Mouse (Mus musculus) megakaryocyte, embryonic 14.5 days (primary cell): ENCODE measurements around the gene Rbm6. TPM values are rescaled to one million over a fixed set of nuclear protein-coding genes. Genes with fewer than 3 reads are reported as not detected.
A peak's percentile ranks its signal among the peaks of the same experiment; 100 is the strongest.

Source experiments
- H3K27me3 ChIP-seq: replicated peaks from 2 replicates; pipeline ENCODE3; 2012; ENCODE audit warnings: inconsistent platforms
- H3K36me3 ChIP-seq: replicated peaks from 2 replicates; pipeline ENCODE3; 2012; ENCODE audit warnings: low read length, inconsistent platforms, mixed read lengths
- H3K4me1 ChIP-seq: 2 replicates; pipeline ENCODE4 v1.6.1; 2012; ENCODE audit warnings: inconsistent platforms
- H3K4me3 ChIP-seq: replicated peaks from 2 replicates; pipeline ENCODE3; 2012; ENCODE audit warnings: moderate library complexity, mild to moderate bottlenecking, inconsistent platforms
- H3K9me3 ChIP-seq: 2 replicates; pipeline ENCODE4 v1.6.1; 2012; ENCODE audit warnings: inconsistent platforms
- FLI1 ChIP-seq: IDR thresholded peaks from 2 replicates; pipeline ENCODE4 v1.6.1; 2012; ENCODE audit warnings: low read length, inconsistent platforms, mixed read lengths
- GATA1 ChIP-seq: IDR thresholded peaks from 3 replicates; pipeline ENCODE4 v1.6.1; 2012; ENCODE audit warnings: mixed read lengths, low read length, inconsistent platforms, borderline replicate concordance
- polyA plus RNA-seq: library from polyadenylated mRNA; stranded (reverse); fragments of >175 nt; gene quantifications from 2 replicates; pipeline ENCODE4 v1.2.3, GENCODE M21; 2012; ENCODE audit warnings: low replicate concordance; ENCODE audit not compliant: insufficient read depth

The Rbm6 gene
- polyA plus RNA-seq, 1 experiment: 14.7 TPM

GRCm38 (mm10) chr9:107768851-107769250, 104.2 kb downstream of the Rbm6 start:
- peaks cover 65% of the 10 kb centered on the region for H3K36me3 ChIP-seq
- H3K27me3 ChIP-seq: no peaks in the 10 kb centered on the region
- H3K4me3 ChIP-seq: peak overlapping the region; percentile 83
- no peaks in the 10 kb centered on the region for H3K9me3 ChIP-seq
- TF ChIP-seq FLI1 (no peak), GATA1 (no peak)
- H3K4me1 ChIP-seq: peaks cover 36% of the 10 kb centered on the region

DNA sequence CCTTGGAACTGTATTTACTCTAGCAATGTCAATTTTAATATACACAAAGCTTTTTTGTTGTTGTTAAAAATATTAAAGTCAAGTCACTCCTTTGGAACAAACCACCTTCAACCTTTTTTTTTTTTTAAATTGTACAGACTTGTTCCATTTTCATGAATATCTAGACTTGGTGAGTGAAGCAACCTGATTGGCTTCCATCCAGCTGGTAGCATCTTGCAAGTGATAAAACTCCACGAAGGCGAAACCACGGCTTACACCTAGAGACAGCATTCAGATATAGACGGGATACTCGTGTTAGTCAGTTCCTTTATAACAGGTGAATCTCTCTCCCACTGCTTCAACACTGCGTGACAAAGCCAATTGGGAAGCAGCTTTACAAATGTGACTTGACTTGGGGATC, 113.4 kb downstream of the Rbm6 start:
- H3K9me3 ChIP-seq: no peaks in the 10 kb centered on the region
- no peak overlapping the region for H3K4me3 ChIP-seq
- peaks cover 98% of the 10 kb centered on the region for H3K36me3 ChIP-seq
- TF ChIP-seq GATA1: no peak
- no peak for TF ChIP-seq FLI1
- peaks cover 28% of the 10 kb centered on the region for H3K4me1 ChIP-seq
- no peaks in the 10 kb centered on the region for H3K27me3 ChIP-seq

DNA sequence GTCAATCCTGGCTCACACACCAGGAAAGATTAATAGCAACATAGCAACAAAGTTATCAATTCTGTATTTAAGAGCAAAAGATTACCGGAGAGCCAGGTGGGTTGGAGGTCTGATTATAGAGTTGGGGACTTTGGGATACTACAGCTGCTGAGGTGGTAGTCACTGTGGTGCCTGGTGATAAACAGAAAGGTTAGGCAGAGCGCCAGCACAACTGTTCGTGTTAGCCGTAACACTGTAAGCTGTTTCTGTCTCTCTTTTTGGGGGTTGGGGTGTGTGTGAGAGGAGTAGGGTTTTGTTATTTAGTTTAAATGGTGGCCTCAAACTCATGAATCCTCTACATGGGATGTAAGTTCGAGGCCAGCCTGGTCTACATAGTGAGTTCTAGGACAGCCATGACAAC, 122.7 kb downstream of the Rbm6 start:
- peaks cover 91% of the 10 kb centered on the region for H3K36me3 ChIP-seq
- H3K4me3 ChIP-seq: no peak overlapping the region
- TF ChIP-seq GATA1: no peak
- H3K9me3 ChIP-seq: no peaks in the 10 kb centered on the region
- no peaks in the 10 kb centered on the region for H3K27me3 ChIP-seq
- H3K4me1 ChIP-seq: peaks cover 37% of the 10 kb centered on the region

DNA sequence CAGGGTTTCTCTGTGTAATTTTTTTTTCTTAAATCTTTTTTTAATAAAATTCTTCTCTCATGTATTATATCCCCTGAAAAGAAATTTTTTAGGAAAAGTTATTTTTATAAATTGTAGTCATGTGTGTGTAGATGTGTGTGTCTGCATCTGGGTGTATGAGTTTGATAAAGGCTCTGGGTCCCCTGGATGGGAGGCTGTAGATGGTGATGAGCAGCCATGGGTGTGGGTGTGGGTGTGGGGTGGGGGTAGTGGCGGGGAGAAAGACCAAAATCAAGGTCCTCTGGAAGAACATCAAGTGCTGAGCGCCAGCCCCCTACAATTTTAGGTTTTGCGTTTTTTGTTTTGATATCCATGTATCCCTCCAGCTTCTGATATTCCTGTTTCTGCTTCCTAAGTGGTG, 125.0 kb downstream of the Rbm6 start:
- no peak for TF ChIP-seq FLI1
- TF ChIP-seq GATA1: no peak
- Histone ChIP-seq H3K4me1 (peaks cover 24% of the 10 kb centered on the region), H3K27me3 (no peaks in the 10 kb centered on the region), H3K4me3 (no peak overlapping the region), H3K9me3 (no peaks in the 10 kb centered on the region), H3K36me3 (peaks cover 98% of the 10 kb centered on the region)

GRCm38 (mm10) chr9:107747310-107747709, 125.7 kb downstream of the Rbm6 start:
- Histone ChIP-seq H3K36me3 (peaks cover 99% of the 10 kb centered on the region), H3K9me3 (no peaks in the 10 kb centered on the region), H3K4me1 (peaks cover 24% of the 10 kb centered on the region), H3K27me3 (no peaks in the 10 kb centered on the region), H3K4me3 (no peak overlapping the region)
- TF ChIP-seq FLI1 (no peak), GATA1 (no peak)

- TF ChIP-seq GATA1 (no peak), FLI1 (no peak)
- peaks cover 24% of the 10 kb centered on the region for H3K4me1 ChIP-seq
- H3K4me3 ChIP-seq: no peak overlapping the region
- H3K27me3 ChIP-seq: no peaks in the 10 kb centered on the region
- peaks cover 99% of the 10 kb centered on the region for H3K36me3 ChIP-seq
- no peaks in the 10 kb centered on the region for H3K9me3 ChIP-seq
Observed at GRCm38 (mm10) chr9:107746679-107747078, 126.4 kb downstream of the Rbm6 start.

- H3K9me3 ChIP-seq: no peaks in the 10 kb centered on the region
- peaks cover 21% of the 10 kb centered on the region for H3K4me1 ChIP-seq
- no peak overlapping the region for H3K4me3 ChIP-seq
- TF ChIP-seq FLI1: no peak
- TF ChIP-seq GATA1: no peak
- H3K36me3 ChIP-seq: peaks cover 99% of the 10 kb centered on the region
- no peaks in the 10 kb centered on the region for H3K27me3 ChIP-seq
Observed at GRCm38 (mm10) chr9:107744061-107744460, 129.0 kb downstream of the Rbm6 start.

DNA sequence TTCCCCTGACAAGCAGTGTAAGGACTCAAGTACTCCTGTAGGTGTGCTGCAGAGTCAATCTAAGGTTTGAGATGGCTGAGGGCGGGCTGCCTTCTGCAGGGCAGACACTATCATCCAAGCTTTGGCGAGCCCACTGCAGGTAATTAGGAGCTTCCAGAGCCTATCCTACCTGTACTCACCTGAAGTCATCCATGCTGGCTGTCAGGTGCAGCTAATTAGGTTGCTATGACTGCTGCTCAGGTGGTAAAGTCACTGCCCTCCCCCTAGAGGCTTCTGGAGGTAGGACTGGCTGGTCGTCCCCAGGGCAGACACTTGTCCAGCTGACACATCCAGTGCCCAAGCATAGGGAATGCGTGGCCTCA, 134.2 kb downstream of the Rbm6 start:
- peaks cover 62% of the 10 kb centered on the region for H3K36me3 ChIP-seq
- H3K4me1 ChIP-seq: peaks cover 28% of the 10 kb centered on the region
- H3K27me3 ChIP-seq: peaks cover 28% of the 10 kb centered on the region
- TF ChIP-seq GATA1: no peak
- no peak for TF ChIP-seq FLI1
- H3K4me3 ChIP-seq: peak overlapping the region; percentile 12
- no peaks in the 10 kb centered on the region for H3K9me3 ChIP-seq

GRCm38 (mm10) chr9:107738020-107738840, 134.8 kb downstream of the Rbm6 start:
- Histone ChIP-seq H3K4me1 (peaks cover 28% of the 10 kb centered on the region), H3K36me3 (peaks cover 56% of the 10 kb centered on the region), H3K4me3 (no peak overlapping the region), H3K27me3 (peaks cover 31% of the 10 kb centered on the region), H3K9me3 (no peaks in the 10 kb centered on the region)
- TF ChIP-seq FLI1 (no peak), GATA1 (no peak)

DNA sequence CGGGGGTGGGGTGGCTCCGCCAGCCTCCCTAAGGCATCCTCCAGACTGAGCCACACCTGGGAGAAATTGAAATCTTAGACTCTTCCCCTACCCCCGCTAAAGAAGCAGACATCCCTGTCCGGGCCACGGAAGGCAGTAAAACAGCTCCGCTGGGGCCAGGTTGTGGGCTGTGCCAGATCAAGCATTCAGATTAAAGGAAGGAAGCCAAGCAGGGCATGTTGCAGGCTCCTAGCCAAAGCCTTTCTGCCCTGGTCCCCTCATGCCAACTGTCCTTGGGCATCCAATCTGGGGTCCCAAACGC, 136.9 kb downstream of the Rbm6 start:
- peaks cover 28% of the 10 kb centered on the region for H3K4me1 ChIP-seq
- H3K9me3 ChIP-seq: no peaks in the 10 kb centered on the region
- H3K27me3 ChIP-seq: peaks cover 41% of the 10 kb centered on the region
- peaks cover 35% of the 10 kb centered on the region for H3K36me3 ChIP-seq
- TF ChIP-seq FLI1 (no peak), GATA1 (no peak)
- H3K4me3 ChIP-seq: peak overlapping the region; percentile 15
